Mouse (Mus musculus): ENCODE measurements at regions not wholly inside any gene's neighbourhood (a gene's known extent, or its start where the extent isn't known, plus 50 kb on each side); places are given as distances from the start of the nearest gene placed in this dataset.
A peak's percentile ranks its signal among the peaks of the same experiment; 100 is the strongest.

DNA sequence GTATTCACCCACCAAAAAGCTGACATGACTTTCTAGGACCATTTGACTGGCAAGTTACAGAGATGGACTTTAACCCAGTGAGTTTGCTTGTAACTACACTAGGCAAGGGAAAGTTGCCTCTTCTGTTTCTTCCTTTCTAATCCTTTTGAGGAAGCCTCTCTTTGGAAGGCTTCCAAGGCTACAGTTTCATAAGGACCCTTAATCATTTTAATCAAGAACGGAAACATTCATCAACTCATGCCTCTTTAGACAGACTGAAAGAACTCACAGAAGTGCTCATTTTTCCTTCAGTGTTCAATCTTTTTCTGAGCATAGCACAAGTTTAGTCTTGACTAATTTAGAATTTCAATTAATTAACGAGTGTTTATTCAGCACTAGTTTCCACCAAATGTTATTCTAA lies 84.2 kb downstream of the Ddx1 start:
- no peak for DNase-seq

DNA sequence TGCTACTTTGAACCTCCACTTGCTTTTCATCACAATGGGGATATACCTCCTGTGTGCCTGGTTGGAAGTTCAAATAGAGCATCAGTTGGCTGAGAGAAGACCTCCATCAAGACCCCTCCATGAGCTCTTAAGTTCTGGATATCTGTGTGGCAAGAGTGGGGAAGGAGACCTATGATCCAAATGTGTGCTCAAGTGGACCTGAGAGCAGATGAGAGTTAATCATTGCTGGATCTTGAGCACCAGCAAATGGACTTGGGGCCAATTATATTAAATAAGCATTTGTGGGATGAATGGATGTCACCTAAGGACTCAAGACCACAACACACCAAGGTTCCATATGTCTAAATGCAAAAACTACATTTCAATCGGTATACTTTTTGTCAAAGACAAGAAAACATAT lies 88.0 kb downstream of the Ddx1 start:
- DNase-seq, result no peak

DNA sequence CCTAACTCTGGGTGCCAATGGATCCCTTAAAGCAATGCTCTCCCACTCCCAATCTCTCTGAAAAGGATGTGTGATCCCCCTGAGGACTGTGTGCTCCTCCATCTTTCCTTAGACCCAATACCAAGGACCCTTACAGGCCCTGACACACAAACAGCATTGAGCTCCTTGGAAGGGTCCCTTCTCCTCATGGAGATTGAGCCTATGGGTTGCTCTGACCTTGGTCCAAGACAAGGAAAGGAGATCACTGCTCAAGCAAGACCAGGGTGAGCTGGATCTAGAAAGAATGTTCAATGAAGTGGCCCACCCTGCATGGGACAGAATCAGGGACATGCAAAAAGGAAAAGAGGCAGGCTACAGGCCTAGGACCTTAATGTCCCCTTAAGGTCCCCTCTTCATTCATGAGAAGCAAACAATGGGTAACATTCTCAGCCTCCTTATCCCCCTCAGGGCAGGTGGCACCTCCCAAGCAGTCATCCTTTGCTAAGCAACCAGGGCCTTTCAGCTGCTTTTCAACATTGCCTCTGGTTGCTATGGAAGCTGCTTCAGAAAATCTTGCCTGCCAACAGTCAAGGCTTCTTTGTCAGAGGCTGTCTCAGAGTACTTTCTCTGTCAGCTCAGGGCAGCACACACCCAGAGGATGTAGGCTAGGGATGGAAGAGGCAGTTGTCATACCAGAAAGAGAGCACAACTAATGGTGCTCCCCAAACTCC lies 89.5 kb downstream of the Ddx1 start:
- peak; percentile 22 to 23 for DNase-seq

DNA sequence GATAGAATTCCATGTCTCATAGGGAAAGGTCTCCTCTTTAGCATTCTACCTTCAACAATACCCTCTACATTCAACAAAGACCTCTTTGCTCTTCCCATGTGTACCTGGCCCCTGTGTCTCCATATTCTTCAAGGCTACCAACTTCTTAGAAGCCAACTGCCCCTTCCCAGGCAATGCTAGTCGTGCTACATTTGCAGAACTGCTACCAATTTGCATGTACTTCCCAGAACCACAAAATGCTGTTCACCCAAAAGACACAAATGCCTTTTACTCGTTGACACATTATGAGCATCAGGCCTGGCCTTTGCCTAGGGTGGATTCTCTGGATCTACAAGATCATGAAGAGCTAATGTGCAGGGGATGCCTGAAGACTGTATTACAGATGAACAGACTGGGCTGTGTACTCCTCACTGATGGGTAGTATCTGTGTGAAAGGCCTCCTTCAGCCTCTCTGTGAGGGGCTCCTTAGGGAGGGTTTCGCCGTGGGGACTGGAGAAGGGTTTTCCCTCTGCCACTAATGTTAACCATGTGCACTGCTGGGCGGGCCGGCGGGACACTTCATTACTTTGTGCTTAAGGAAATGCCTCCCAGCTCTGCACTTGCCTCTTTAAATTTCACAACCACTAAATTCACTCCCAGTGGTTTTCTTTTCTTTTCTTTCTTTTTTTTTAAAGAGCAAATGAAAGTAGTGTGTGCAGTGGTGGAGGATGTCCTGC lies 91.2 kb downstream of the Ddx1 start:
- no peak for DNase-seq

DNA sequence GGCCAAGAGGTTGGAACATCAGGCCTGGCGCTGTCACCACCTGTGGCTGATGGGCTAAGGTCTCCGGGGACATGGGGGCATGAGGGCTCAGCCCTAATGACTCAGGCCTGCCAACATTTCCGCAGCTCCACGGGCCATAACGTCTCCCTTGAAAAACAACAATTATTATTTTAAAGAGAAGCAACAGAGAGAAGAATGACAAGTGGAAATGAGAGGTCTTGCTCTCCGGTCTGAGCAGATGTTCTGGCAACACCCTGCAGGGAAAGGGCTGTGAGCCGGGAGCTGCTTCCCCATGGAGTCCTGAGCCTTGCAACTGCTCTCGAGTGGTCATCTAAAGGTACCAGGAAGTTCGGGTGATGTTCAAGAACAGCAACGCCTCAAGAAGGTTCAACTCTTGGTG lies 91.9 kb downstream of the Ddx1 start:
- no peak for DNase-seq

DNA sequence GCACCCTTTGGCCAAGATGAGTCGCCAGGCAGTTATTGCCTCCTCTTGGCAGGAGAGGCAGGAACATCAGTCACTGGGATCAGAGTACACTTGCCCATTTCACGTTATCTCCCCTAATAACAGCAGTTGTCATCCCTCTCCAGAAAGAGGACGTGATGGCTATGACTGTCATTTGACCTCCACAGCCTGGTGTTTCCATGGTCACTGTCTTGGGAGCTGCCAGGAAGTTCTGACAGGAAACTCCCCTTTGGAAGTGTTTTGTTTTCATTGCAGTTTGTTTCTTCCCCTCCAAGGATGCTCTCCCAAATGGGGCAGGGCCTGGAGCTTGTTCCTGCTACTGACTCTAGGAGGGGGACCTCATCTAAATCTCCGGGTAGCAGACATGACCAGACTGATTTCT lies 98.3 kb downstream of the Ddx1 start:
- no peak for DNase-seq

DNA sequence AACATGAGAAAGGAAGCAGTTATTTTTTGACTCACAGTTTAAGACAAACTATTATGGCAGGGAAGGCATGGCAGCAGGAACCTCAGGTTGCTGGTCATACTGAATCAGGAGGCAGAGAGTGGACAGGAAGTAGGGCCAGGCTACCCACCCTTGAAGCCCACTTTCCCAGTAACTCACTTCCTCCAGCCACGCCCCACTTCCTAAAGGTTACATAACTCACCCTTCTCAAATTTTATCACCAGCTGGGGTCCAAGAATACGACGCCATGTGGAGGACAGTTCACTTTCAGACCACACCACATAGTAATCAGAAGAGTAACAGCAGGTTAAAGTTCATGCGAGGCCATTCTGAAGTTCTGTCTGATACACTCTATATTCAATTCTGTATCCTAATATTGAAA lies 101.8 kb downstream of the Ddx1 start:
- DNase-seq, result no peak

DNA sequence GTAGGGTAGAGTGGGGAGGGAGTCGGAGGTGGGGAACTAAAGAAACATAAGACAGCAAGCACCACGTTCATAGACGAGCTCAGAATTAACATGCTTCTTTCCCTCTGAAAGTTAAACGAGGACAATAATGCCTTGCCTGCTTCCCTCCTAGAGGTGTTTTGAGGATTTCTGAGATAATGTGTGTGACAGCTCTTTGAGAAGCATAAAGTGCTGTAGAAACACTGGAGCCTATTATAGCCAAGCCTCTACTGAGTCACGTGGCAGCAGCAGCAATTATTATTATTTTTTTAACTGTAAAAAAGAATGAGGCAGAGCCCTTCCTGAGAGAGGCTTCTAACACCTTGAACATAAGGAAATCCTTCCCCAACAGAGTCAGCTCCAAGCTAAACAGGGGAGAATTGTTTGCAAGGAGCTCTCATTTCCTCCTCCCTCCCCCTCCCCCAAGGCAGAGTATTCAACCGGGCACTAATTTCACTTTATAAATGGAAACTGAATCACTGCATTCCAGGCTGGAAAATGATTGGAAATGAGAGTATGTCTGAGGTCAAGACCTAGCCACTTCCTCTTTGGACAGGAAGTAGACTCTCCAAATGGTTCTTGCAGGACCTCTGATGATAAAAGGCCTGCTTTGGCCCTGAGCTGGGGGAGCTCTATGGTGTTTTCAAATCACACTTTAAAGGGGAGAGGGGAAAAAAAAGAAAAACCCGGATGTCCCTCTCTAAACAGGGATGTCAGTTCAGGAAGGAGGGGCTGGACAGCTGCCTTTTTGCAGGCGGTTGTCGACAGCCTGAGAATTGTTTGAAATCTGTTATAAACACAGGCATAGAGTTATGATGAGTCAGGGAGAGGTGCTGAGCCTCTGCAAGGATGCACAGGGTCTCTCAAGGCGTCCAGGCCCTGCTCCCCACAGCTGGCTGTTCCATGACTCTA lies 103.6 kb downstream of the Ddx1 start:
- DNase-seq, result no peak

DNA sequence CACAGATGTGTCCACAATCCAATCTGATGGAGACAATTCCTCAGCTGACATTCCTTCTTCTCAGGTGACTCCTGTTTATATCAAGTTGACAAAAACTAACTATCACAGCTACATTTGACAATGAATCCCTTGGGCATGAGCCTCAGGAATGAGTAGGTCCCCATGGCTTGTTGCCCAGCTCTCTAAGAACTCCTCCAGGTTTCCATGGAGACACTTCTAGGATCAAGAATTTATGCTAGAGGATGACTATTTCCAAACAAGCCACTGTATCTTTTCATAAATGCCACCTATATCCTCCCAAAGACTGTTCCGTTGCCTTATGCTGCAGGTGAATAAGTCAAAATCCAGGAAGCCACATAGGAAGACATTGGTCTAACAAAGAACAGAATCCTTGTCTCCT lies 104.3 kb downstream of the Ddx1 start:
- DNase-seq, result no peak

DNA sequence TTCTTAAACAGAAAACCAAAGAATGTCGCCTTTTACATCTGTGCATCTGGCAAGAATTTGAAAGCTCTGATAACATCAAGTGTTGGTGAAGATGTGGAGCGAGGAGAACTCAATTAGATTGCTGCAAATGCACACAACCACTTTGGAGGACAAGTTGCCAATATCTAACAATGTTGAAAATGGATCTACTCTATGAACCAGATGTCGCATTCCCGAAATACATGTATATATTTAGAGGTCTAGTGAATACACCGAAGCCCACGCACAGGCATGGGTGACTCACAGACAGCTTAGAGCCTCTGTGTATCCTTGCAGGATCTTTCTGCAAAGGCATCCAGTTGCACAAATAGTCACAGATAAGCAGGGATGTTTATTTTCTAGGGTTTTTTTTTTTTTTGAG lies 108.4 kb downstream of the Ddx1 start:
- DNase-seq, result peak; percentile 29 to 30

DNA sequence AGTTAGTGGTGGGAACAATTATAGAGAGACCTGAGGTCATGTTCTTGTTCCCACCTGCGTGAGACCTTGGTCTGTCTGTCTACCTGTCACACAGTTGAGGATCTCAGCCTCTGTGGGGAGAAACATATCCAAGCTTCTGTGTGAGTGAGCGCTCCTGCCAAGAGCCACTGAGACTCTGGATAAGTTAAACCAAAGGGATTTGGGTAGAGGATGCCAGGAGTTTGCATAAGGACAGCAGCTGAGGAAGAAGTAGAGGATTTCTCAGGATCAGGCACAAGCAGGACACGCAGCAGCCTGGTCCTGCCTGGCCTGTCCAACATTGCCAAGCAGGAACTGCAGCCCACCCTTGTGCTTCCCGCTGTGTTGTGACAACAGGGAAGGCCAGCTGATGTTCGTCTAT lies 109.8 kb downstream of the Ddx1 start:
- no peak for DNase-seq

DNA sequence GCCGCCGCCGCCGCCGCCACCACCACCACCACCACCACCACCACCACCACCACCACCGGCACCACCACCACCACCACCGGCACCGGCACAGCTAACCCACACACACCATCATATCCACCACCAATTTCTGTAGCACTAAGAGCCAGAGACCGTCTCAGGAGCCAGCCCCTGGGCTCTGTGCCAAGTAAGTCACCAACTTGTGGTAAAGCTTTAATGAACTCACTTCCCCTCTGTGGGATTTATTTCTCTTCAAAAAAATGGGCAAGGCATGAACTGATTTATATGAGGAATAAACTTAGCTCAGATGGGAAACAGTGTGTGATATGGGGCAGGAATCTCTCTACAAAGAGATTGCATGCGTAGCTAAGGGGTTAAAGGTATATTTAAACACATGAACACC lies 114.8 kb downstream of the Ddx1 start:
- no peak for DNase-seq

DNA sequence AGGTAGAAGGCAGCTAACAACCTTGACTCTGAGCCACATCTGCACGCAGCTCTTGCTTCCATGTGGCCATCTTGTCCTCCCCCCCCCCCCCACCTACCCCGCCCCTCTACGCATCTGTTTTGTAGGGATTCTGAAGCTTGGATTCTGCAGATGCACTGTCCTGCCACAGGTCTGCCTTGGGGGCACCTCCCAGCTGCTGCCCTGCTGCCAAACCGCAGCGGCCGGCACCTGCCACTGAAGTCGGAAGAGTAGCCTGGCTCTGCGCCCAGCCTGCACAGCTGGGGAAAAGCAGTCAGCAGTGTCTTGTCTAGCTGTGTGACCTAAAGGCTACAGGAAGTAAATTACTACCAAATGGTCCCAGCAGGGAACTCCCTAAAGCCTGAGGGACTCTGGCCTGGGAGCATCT lies 119.3 kb downstream of the Ddx1 start:
- no peak for DNase-seq

DNA sequence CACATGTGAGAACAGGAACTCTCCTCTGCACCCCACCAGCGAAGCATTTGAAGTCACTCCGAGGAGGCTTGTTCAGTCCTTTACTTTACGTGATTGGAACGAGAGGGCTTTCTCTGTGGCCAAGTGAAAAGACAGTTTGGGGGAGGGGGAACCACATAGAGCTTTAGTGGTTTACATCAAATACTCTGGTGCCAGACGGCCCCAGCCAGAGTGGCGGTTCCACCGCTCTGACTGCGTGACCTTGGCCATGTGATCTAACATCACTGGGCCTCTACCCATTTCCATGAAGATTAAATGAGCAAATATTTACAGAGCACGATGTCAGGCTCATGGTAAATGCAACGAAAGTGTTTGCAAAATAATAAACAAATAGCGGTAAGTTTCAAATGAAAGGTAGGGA lies 121.6 kb downstream of the Ddx1 start:
- no peak for DNase-seq

DNA sequence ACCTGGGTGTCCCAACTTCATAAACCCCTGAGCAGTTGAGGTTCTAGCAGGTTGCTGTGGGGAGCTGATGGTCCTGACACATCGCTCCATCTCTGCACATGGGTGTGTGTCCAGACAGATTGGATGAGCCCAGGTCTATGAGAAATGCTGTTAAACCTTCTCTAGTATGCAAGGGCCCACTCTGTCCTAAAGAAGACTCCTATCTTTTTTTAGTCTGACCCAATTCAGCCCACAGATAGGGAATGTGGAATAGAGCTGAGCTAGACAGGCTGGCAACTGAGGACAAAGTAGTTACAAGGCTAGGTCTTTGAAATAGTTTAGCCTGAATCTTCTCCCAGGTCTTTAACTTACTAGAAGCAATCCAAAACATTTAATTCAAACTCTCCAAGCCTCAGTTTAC lies 124.0 kb downstream of the Ddx1 start:
- DNase-seq, result no peak

DNA sequence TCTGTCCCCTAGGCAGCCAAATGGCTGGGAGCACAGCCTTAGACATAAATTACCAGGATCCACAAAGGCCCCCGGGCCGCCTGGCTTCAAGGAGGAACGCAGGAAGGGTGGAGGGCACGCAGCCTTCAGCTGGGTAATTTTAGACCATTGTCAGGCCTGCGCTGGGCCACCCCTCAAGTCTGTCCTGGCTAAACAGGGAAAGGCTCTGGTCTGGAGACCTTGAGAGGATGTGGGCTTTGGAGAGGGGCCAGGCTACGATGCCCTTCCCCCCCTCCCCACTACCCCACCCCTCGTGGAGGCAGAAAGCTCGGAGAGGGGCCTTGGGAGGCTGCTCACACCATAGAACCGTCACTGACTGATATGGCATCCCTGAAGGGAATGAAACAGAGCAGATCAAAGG lies 126.7 kb downstream of the Ddx1 start:
- no peak for DNase-seq

DNA sequence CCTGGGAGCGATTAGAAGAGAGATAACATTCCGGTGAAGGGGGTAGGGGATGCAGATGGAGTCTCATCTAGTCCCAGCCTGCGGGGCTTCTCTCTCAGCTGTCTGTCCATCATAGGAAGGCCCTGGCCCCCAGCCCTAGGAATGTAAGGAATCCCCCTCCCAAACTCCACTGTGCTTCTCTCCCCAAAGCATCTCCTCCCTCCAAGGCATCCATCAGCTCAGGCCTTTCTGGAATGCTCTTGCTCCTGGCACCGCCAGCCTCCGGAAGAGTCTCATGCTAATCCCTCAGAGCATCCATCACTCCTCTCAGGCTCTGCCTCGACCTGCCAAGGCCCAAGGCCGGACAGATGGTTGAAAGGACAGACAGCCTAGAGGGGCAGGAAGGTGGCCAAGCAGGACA lies 128.4 kb downstream of the Ddx1 start:
- no peak for DNase-seq

DNA sequence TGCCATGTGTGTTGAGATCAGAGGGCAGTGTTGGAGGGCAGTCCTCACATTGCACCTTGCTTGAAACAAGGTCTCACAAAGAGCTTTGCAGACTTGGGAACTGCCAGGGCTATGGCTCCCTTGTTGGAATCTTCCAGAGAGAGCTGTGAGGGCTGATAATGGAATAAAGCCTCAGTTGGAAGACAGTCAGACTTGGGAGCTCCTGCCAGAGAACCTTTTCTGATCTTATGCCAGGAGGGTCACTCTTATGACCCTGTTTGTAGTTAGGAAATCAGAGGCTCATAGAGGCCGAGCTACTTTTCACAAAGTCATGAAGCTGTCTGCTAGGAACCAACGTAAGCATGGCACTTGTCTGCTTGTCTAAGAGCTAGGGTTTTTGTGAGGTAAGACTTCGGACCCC lies 129.4 kb downstream of the Ddx1 start:
- no peak for DNase-seq

DNA sequence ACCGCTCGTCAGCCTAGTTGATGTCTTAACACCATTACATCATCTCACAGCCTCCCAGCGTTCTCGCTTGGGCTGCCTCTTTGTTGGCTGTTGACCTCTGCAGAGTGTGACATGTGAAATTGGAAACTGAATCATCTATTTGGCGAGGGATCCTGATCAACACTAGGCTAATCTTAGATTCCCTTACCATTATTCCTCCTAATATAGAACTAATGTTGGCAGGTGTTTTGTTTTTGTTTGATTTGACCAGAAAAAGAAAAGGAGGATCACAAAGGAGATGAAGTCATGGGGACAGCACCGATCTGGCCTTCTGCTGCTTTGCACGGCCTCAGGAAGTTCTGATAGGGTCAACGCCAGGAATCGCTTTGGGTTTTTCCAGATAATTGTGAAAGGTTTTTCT lies 131.0 kb downstream of the Ddx1 start:
- DNase-seq, result no peak

DNA sequence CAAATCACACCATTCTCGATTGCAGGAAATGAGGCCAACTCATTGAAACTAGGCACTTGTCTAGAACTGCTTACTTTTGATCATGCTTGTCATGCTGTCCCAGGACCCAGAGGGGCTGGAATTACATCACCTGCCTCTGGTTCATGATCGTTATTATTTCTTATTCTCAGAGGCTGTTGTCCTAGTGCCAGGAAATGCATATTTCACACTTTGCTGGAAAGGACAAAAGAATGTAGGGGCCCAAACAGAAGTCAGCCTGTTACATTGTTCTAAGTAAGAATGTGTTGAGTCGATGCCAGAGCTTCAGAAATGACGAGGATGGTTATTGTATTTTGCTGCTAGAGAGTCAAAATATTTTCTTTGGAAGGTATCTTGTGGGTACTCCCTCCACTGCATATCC lies 134.7 kb downstream of the Ddx1 start:
- DNase-seq, result no peak

DNA sequence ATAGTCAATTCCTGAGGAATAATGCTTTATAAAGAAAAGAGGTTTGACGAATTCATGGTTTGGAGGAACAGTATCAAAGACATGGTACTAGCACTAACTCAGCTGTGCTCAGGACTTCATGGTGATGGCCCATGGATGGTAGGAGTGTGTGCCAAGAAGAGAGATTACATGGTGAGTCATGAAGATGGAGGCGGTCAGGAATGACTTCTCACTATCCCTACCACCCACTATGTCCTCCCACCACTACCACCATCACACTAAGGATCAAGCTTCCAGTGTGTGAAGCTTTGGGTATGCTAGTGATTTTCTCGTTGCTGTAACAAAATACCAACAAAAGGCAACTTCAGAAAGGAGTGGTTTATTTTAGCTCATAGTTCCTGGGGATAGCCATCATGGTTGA lies 142.1 kb downstream of the Ddx1 start:
- DNase-seq, result no peak

DNA sequence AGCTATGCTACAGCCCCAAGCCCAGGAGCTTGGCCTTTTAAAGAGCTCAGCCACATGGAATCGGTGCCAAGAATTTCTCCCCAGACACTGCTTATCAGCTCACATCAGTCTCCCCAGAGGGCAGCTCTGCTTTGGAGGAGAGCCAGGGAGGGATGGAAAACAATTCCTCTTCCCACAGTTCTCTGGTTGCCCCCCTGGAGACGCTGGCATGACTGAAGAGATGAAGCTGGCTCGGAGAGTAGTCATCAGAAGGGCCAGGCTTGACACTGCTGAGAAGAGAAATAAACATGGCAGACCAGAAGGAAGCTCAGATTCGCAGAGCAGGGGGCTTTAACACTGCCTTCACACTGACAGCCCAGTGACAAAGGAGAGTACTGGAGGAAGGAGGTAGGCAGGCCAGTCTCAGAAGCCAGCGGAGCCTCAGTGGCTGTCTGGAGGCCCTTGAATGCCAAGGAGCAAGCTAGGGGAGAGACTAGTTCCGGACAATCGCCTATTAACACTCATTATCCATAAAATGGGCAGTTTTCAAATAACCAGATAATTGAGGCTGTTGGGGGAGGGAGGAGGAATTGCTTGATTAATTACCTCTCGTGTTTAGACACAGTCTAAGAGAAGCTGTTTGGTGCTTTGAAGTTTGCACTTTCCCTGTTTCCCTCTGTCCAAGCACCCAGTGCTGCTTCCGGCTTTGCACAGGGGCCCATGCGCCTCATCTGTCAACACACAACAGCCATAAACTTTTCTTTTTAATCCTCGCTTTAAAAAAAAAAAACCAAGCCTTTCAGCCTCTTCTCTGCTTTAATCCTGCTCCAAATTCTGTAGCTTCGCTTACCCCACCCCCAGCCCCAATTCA lies 148.3 kb downstream of the Ddx1 start:
- no peak for DNase-seq
